Mouse (Mus musculus): ENCODE measurements at regions not wholly inside any gene's neighbourhood (a gene's known extent, or its start where the extent isn't known, plus 50 kb on each side); places are given as distances from the start of the nearest gene placed in this dataset.

- Histone ChIP-seq H3K4me3 (no peak overlapping the region), H3K27ac (no peak overlapping the region)
- TF ChIP-seq CTCF (IDR thresholded peaks at IDR 0.05) = no peak
- DNase-seq (ENCODE audit: extremely low spot score in 1 of 2, low spot score in 2 of 2) = no peak
- intact Hi-C loops (cut with DNase I) = no loop called here
These were observed 72.6 kb downstream of the Rpusd4 start for GRCm38 (mm10) chr9:35340263-35340573.

- TF ChIP-seq CTCF (IDR thresholded peaks at IDR 0.05) = no peak
- H3K4me3 ChIP-seq = no peak overlapping the region
- H3K27ac ChIP-seq = no peak overlapping the region
- intact Hi-C loops (cut with DNase I) = no loop called here
- no peak for DNase-seq (ENCODE audit: extremely low spot score in 1 of 2, low spot score in 2 of 2)
These were observed 73.1 kb downstream of the Rpusd4 start for GRCm38 (mm10) chr9:35340811-35341210.

- Histone ChIP-seq H3K27ac (no peak overlapping the region), H3K4me3 (no peak overlapping the region)
- DNase-seq (ENCODE audit: extremely low spot score in 1 of 2, low spot score in 2 of 2) = no peak
- intact Hi-C loops (cut with DNase I) = no loop called here
- TF ChIP-seq CTCF (IDR thresholded peaks at IDR 0.05) = no peak
These were observed 73.7 kb downstream of the Rpusd4 start for GRCm38 (mm10) chr9:35341386-35341785.

- intact Hi-C loops (cut with DNase I) = no loop called here
- DNase-seq (ENCODE audit: extremely low spot score in 1 of 2, low spot score in 2 of 2) = no peak
- no peak overlapping the region for H3K27ac ChIP-seq
- no peak for TF ChIP-seq CTCF (IDR thresholded peaks at IDR 0.05)
- H3K4me3 ChIP-seq = no peak overlapping the region
These were observed 74.8 kb downstream of the Rpusd4 start for GRCm38 (mm10) chr9:35342436-35342835.

- DNase-seq (ENCODE audit: extremely low spot score in 1 of 2, low spot score in 2 of 2) = no peak
- no peak for TF ChIP-seq CTCF (IDR thresholded peaks at IDR 0.05)
- Histone ChIP-seq H3K27ac (no peak overlapping the region), H3K4me3 (no peak overlapping the region)
- intact Hi-C loops (cut with DNase I) = no loop called here
These were observed 75.7 kb downstream of the Rpusd4 start for GRCm38 (mm10) chr9:35343336-35343735.

- Histone ChIP-seq H3K27ac (no peak overlapping the region), H3K4me3 (no peak overlapping the region)
- no peak for TF ChIP-seq CTCF (IDR thresholded peaks at IDR 0.05)
- no peak for DNase-seq (ENCODE audit: extremely low spot score in 1 of 2, low spot score in 2 of 2)
- intact Hi-C loops (cut with DNase I) = no loop called here
These were observed 76.6 kb upstream of the Cdon start for GRCm38 (mm10) chr9:35344374-35344773.

- DNase-seq (ENCODE audit: extremely low spot score in 1 of 2, low spot score in 2 of 2) = no peak
- Histone ChIP-seq H3K4me3 (no peak overlapping the region), H3K27ac (no peak overlapping the region)
- TF ChIP-seq CTCF (IDR thresholded peaks at IDR 0.05) = no peak
- intact Hi-C loops (cut with DNase I) = no loop called here
These were observed 74.5 kb upstream of the Cdon start for GRCm38 (mm10) chr9:35346378-35346777.

GRCm38 (mm10) chr9:35350046-35350552 is 70.8 kb upstream of the Cdon start:
- TF ChIP-seq CTCF (IDR thresholded peaks at IDR 0.05) = no peak
- Histone ChIP-seq H3K27ac (no peak overlapping the region), H3K4me3 (no peak overlapping the region)
- intact Hi-C loops (cut with DNase I) = no loop called here
- DNase-seq (ENCODE audit: extremely low spot score in 1 of 2, low spot score in 2 of 2) = no peak

GRCm38 (mm10) chr9:35351576-35351975 is 69.4 kb upstream of the Cdon start:
- no peak overlapping the region for H3K27ac ChIP-seq
- H3K4me3 ChIP-seq = no peak overlapping the region
- no peak for TF ChIP-seq CTCF (IDR thresholded peaks at IDR 0.05)
- intact Hi-C loops (cut with DNase I) = no loop called here
- DNase-seq (ENCODE audit: extremely low spot score in 1 of 2, low spot score in 2 of 2) = no peak

GRCm38 (mm10) chr9:35354652-35355130 is 66.2 kb upstream of the Cdon start:
- intact Hi-C loops (cut with DNase I) = no loop called here
- no peak for DNase-seq (ENCODE audit: extremely low spot score in 1 of 2, low spot score in 2 of 2)
- no peak for TF ChIP-seq CTCF (IDR thresholded peaks at IDR 0.05)
- H3K4me3 ChIP-seq = no peak overlapping the region
- no peak overlapping the region for H3K27ac ChIP-seq

- Histone ChIP-seq H3K4me3 (no peak overlapping the region), H3K27ac (no peak overlapping the region)
- TF ChIP-seq CTCF (IDR thresholded peaks at IDR 0.05) = no peak
- no peak for DNase-seq (ENCODE audit: extremely low spot score in 1 of 2, low spot score in 2 of 2)
- intact Hi-C loops (cut with DNase I) = no loop called here
These were observed 61.2 kb upstream of the Cdon start for GRCm38 (mm10) chr9:35359699-35360098.

- H3K4me3 ChIP-seq = no peak overlapping the region
- intact Hi-C loops (cut with DNase I) = no loop called here
- TF ChIP-seq CTCF (IDR thresholded peaks at IDR 0.05) = no peak
- peak overlapping the region; percentile 50 for H3K27ac ChIP-seq
- DNase-seq (ENCODE audit: extremely low spot score in 1 of 2, low spot score in 2 of 2) = peak in 1 of 2 experiments; percentile 23
These were observed 60.5 kb upstream of the Cdon start for GRCm38 (mm10) chr9:35360139-35361100.

- Histone ChIP-seq H3K27ac (no peak overlapping the region), H3K4me3 (no peak overlapping the region)
- TF ChIP-seq CTCF (IDR thresholded peaks at IDR 0.05) = no peak
- DNase-seq (ENCODE audit: extremely low spot score in 1 of 2, low spot score in 2 of 2) = no peak
- intact Hi-C loops (cut with DNase I) = no loop called here
These were observed 59.5 kb upstream of the Cdon start for GRCm38 (mm10) chr9:35361432-35361831.
